Mouse (Mus musculus): ENCODE results near the gene Senp7.

DNA sequence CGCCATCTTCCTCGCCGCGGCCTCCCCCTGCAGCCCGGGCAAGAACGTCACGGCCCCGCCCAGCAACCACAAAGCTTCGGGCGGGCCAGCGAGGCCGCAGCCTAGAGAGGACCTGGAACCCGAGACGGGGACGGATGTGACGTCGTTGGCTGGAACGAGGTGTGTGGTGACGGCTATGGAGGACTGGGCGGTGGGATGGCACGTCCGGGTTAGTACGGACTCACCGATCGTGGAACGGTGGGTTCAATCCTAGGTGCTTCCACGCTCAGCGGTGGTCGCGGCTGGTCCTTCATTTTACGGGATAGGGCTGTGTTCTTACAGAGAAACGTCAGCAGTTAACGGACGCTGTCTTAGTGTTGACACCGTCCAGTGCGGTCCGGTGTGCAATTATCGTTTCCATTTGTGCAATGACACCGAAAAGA lies 18.5 kb upstream of the Senp7 start, which contains the start of gene Pcnp:
- peak; percentile 98 for TF ChIP-seq POLR2A (IDR thresholded peaks at IDR 0.05; ENCODE audit: low read depth, low read length)
- no peak for TF ChIP-seq CTCF (IDR thresholded peaks at IDR 0.05; ENCODE audit: borderline replicate concordance, insufficient read depth, low read length)
